Mouse (Mus musculus): ENCODE measurements around the gene Neurl2.
"Not testable (repeated sequence)": the region's sequence is repeated elsewhere in the genome, so short reads cannot be mapped to it uniquely, and the experiment has no call there.

Gene Neurl2

DNA sequence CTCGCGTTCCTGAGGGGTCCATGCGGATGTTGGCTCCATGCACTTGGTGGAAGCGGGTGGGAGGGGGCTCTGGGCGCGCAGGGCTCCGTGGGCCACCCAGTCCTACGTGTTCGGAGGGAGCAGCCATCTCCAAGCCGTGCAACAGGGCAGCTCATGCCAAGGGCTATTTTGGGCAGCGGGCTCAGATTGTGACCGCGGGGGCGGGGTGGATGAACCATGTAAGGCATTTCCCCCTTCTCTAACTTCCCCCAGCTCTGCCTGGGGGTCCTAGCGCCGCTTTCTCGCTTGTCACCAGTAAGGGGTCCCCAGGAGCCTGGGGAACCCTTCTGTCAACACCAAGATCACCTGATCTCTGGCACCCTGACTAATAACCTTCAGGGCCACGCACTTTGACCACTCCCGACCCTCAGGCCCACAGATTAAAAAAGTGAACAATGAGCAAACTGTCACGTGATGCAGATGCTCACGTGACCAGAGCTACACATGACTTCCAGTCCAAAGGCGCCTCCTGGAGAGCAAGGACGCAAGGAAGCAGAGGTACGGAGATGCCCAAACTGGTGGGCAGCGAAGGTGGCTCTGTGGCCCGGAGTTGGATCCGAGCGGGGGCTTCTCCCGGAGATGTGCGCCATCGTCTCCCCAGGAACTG, at the start of gene Neurl2:
Gene Neurl2, minus strand, starts transcription at position 143 of the 646 bp plus-strand sequence.
- DNase-seq (ENCODE audit: low spot score in 2 of 2) = peak; percentile 81 to 88

GRCm38 (mm10) chr2:164882619-164883018, 49.4 kb upstream of the Neurl2 start:
- DNase-seq (ENCODE audit: low spot score in 2 of 2) = peak in 1 of 2 experiments; percentile 51

- peak; percentile 93 to 95 for DNase-seq (ENCODE audit: low spot score in 2 of 2)
Measured at GRCm38 (mm10) chr2:164879568-164880277, 46.5 kb upstream of the Neurl2 start.

- DNase-seq (ENCODE audit: low spot score in 2 of 2) = peak; percentile 93
Measured at GRCm38 (mm10) chr2:164879228-164879567, 45.9 kb upstream of the Neurl2 start, which contains the start of gene Pcif1. Pcif1 (plus strand) TSS chr2:164879304.

- DNase-seq (ENCODE audit: low spot score in 2 of 2) = peak; percentile 45 to 59
Measured at GRCm38 (mm10) chr2:164878509-164879227, 45.4 kb upstream of the Neurl2 start.

- not testable (repeated sequence) for DNase-seq (ENCODE audit: low spot score in 2 of 2)
Measured at GRCm38 (mm10) chr2:164877376-164878215, 44.3 kb upstream of the Neurl2 start.

DNA sequence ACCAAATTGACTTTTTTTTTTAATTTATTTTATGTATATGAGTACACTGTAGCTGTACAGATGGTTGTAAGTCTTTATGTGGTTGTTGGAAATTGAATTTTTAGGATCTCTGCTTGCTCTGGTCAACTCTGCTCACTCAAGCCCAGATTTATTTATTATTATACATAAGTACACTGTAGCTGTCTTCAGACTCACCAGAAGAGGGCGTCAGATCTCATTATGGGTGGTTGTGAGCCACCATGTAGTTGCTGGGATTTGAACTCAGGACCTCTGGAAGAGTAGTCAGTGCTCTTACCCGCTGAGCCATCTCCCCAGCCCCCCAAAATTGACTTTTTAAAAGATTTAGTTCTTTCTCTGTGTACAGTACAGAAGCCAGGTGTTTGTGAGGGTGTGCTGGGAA, 42.4 kb upstream of the Neurl2 start:
- not testable (repeated sequence) for DNase-seq (ENCODE audit: low spot score in 2 of 2)

DNA sequence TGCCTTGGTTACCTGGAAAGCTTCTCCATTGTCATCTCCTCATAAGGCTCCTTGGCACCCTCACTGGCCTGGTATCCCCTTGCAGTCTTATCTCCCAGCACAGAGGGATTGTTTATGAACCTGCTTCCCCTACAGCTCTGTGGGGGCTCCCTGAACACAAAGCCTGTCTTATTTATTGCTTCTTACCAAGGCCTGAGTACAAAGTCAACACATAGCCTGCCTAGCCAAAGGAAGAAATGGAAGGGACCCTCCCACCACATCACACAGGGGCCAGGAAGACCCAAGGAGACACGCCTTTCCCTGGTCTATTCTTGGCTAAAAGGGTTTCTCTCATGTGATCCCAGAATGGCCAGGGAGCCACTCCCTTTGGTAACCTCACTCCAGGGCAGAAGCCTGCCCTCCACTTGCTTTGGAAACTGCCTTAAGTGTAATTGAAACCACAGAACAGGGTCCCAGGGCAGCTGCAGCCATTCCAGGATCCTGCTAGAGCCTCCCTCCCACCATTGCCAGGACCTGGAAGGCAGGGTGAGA, 41.0 kb upstream of the Neurl2 start:
- DNase-seq (ENCODE audit: low spot score in 2 of 2) = no peak

DNA sequence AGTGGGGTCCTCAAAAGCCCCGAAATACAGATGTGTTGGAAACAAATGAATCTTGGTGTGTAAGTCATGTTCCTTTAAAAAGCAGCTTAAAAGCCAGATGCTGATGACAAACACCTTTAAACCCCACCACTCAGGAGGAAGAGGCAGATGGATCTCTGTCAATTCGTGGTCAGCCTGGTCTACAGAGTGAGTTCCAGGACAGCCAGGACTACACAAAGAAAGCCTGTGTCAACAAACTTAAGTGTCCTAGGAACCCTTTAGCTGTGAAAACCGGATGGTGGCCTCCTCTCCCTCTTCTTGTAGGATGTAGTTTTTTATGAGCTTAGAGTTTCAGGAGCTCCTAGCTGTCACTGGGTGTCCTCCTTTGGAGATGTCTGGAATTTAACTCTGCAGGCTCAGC, 40.4 kb upstream of the Neurl2 start:
- no peak for DNase-seq (ENCODE audit: low spot score in 2 of 2)

DNA sequence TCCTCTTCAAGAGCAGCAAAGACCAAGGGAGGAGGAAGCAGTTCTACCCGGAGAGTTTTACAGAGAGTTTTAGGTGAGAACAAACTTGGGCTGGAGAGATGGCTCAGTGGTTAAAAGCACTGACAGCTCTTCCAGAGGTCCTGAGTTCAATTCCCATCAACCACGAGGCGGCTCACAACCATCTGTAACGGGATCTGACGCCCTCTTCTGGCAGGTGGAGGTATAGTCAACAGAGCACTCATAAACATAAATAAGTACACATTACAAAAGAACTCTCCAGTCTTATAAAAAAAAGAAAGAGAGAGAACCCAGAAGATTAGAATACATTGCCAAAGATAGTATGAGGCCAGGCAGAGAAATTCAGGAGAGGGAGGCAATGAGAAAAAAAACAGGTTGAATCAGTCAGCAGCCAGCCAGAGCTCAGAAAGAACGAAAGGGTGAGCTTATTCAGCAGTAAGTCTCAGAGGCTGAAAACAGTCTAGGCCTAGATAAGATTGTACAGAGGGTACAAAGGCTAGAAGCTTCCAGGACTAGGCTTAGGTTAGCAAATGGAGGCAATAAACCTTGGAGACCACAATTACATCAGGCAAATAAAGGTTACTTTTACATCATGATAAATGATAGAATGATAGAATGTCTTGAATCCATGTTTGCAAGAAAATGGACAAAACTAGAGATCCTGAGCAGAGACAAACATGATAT, 38.5 kb upstream of the Neurl2 start:
- DNase-seq (ENCODE audit: low spot score in 2 of 2) = no peak

GRCm38 (mm10) chr2:164868491-164868890, 35.2 kb upstream of the Neurl2 start:
- DNase-seq (ENCODE audit: low spot score in 2 of 2) = peak in 1 of 2 experiments; percentile 73

DNA sequence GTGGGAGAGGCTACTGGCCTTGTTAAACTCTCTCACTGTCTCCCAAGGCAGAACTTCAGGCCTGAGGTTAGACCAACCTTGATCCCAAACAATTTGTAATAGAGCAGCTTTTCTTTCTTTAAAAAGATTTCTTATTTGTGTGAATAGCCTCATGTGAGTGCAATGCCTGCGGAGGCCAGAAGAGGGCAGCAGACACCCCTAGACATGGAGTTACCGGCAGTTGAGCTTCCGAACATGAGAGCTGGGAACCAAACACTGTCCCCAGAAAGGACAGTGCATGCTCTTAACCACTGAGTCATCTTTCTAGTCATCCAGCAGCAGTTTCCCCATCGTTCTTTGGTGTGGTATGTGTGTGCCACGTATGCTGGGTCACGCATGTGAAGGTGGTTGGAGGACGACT, 34.3 kb upstream of the Neurl2 start:
- DNase-seq (ENCODE audit: low spot score in 2 of 2) = no peak

- peak in 1 of 2 experiments; percentile 34 for DNase-seq (ENCODE audit: low spot score in 2 of 2)
Measured at GRCm38 (mm10) chr2:164866741-164867551, 33.7 kb upstream of the Neurl2 start.

GRCm38 (mm10) chr2:164864593-164864992, 31.3 kb upstream of the Neurl2 start:
- no peak for DNase-seq (ENCODE audit: low spot score in 2 of 2)

DNA sequence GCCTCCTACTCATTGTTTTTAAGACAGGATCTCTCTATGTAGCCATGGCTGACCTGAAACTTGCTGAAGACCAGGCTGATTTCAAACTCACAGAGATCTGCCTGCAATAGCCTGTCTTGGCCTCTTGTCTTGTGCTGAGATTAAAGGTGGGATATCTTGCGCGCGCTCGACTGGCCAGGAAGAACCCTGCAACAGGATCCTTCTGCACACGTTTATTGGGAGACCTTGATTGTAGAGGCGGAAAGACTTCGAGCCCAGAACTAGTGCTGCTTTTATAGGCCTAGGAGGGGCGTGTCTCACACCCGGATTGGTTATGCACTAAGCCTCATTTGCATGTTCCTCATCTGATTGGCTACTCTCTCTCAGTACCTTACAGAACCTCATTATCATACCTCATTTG, 30.2 kb upstream of the Neurl2 start:
- DNase-seq (ENCODE audit: low spot score in 2 of 2) = not testable (repeated sequence)

DNA sequence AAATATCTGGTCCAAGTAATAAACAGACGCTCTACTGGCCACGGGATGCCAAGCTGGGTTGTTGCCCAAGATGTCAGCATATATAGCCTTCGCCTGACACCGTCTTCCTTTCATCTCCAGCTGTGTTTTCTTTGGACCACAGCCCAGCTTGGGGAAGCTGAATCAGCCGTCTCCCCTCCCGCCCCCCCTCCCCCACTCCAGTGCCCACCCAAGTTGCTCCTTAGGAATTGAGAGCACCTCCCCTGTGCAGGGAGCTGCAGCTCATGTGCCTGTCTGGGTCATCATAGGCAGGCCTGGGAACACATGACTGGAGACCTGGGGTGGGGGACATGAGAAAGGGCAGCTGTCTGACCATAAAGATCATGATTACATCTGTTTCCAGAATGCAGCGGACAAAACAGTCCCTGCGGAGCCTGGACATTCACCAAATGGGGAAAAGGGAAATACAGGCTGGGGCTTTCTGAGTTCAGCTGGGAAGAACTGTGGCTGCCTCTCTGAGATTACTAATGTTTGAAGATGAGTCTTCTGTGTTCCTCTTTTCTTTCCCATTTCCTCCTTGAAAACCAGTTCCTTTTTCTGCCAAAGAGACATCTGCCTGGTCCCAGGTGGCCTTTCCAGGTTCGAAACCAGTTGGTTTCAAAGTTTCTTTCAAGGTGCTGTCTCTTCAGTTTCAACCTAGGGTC, 29.1 kb upstream of the Neurl2 start:
- DNase-seq (ENCODE audit: low spot score in 2 of 2) = no peak

GRCm38 (mm10) chr2:164861094-164861493, 27.8 kb upstream of the Neurl2 start:
- DNase-seq (ENCODE audit: low spot score in 2 of 2) = no peak

DNA sequence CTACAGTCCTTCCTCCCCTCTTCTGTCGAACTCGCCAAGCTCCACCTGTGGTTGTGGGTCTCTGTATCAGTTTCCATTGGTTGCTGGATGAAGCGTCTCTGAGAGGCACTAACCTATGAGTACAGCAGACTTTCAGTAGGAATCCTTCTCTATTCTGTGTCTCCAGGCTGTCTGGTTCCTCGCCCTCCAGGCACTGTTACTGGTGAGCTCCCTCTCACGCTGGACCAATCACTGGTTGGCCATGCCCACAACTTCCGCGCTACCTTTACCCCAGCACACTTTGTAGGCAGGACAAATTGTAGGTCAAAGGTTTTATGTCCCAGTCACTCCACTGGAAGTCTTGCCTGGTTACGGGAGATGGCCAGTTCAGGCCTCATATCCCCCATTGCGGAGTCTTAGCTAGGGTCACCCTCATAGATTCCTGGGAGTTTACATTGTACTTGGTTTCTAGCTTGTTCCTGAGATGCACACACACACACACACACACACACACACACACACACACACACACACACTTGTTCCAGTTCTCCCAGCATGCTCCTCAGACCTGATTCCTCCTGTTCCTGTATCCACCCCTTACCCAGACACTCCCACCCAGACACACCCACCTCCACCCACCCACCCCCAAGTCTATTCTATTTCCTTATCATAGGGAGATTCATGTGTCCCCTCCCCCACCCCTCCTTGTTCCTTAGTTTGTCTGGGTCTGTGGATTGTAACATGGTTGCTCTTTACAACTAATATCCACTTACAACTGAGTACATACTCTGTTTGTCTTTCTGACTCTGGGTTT, 26.6 kb upstream of the Neurl2 start:
- no peak for DNase-seq (ENCODE audit: low spot score in 2 of 2)

DNA sequence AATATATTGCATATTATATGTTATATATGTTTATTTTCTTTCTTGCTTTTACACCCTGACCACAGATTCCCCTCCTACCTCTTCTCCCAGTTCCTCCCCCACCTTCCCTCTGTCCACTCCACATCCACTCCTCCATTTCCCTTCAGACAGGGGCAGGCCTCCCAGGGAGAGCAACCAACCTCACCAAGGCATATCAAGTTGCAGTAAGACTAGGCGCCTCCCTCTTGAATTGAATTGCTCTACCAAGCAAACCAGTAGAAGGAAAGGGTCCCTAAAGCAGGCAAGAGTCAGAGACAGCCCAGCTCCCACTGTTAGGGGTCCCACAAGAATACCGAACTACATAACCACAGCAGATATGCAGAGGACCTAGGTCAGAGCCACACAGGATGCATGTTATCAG, 25.9 kb upstream of the Neurl2 start:
- DNase-seq (ENCODE audit: low spot score in 2 of 2) = no peak
